Mouse (Mus musculus): ENCODE data around the gene Gm5478.
"Not testable (repeated sequence)": the region's sequence is repeated elsewhere in the genome, so short reads cannot be mapped to it uniquely, and the experiment has no call there.

The Gm5478 gene

GRCm38 (mm10) chr15:101647280-101647679 lies at the start of gene Gm5478:
Gene Gm5478, minus strand, starts transcription at chr15:101647380.
- DNase-seq (ENCODE audit: low read depth, low spot score) = no peak

DNA sequence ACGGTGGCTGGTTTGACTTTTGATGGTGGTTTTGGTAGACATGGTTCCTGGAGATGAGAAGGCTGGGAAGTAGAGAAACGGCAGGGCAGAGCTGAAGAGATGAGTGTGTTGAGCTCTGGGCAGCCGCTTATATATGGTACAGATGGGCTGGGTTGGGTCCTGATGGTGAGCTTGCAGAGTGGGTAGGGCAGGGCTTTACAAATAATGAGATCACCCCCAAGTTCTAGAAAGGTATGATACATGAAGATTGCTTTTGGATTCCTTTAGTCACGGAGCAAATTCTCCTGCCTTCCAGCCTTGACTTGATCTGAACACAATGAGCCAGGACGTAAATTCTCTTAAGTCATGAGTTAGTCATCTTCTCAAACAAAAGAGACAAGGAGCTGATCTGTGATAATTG lies 47.0 kb upstream of the Gm5478 start, which contains the start of gene Krt6a:
TSS of gene Krt6a (minus strand) at position 101 of the 400 bp plus-strand sequence.
- DNase-seq (ENCODE audit: low read depth, low spot score) = no peak

- DNase-seq (ENCODE audit: low read depth, low spot score) = not testable (repeated sequence)
These were observed 43.3 kb upstream of the Gm5478 start for GRCm38 (mm10) chr15:101690460-101690859.

GRCm38 (mm10) chr15:101688161-101688560 lies 41.0 kb upstream of the Gm5478 start:
- DNase-seq (ENCODE audit: low read depth, low spot score) = no peak

DNA sequence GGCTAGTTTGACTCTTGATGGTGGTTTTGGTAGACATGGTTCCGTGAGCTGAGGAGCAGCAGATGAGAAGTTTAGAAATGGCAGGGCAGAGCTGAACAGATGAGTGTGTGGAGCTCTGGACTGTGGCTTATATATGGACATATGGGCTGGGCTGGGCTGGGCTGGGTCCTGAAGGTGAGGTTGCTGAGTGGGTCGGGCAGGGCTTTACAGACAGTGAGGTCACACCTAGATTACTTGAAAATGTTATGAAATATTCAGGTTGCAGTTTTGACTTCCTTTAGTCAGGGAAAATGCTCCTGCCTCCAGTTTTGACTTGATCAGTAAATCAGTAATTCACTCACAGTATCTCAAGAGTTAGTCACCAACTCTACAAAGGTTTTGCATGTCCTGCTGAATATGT lies 33.0 kb upstream of the Gm5478 start, which contains the start of gene Krt6b:
TSS of gene Krt6b (minus strand) at position 101 of the 400 bp plus-strand sequence.
- no peak for DNase-seq (ENCODE audit: low read depth, low spot score)

- no peak for DNase-seq (ENCODE audit: low read depth, low spot score)
These were observed 28.8 kb upstream of the Gm5478 start for GRCm38 (mm10) chr15:101675978-101676377.

DNA sequence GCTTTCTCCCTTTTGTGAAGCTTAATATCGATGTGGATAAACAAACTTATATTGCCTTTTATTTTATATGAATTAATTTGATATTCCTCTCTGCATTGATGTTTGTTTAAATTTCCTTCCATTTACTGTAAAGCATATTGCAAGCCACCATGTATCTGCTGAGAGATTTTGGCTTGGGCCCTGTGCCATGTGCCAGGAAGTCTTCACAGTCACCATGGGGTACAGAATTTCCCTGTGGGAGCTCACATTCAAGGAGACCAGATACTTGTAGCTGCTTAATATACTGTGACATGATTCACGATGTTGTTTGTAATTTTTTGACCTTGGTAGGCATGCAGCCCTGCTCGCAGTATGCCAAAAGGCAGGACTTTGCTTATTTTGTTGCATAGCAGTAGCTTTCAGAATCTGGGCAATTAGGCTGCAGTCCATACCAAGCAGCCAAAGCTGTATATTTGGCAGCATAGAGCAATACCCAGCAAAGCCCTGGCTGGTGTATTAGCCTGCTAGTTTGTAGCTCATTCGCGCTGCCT lies 5.6 kb upstream of the Gm5478 start:
- DNase-seq (ENCODE audit: low read depth, low spot score) = no peak

DNA sequence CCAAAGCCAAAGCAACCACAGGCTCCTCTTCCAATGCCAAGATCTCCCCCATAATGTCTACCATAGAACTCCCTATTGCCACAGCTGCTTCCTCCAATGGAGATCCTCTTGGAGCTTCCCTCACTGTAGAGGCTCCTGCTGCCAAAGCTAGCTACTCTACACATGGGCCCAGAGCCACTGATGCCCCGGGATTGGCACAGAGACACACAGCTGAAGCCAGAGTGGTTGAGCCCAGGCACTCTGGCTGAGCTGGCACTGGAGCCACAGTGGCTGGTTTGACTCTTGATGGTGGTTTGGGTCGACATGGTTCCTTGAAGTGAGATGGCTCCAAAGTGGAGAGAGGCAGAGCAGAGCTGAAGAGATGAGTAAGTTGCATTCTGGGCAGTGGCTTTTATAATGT lies 19.3 kb downstream of the Gm5478 start, which contains the start of gene Gm5414:
TSS of gene Gm5414 (minus strand) at position 305 of the 400 bp plus-strand sequence.
- no peak for DNase-seq (ENCODE audit: low read depth, low spot score)

GRCm38 (mm10) chr15:101599123-101599522 lies 48.1 kb downstream of the Gm5478 start:
- no peak for DNase-seq (ENCODE audit: low read depth, low spot score)

Measured in ZHBTc4 (cell line).